Mouse (Mus musculus): ENCODE measurements around the gene Tbc1d17. TPM values are rescaled to one million over a fixed set of nuclear protein-coding genes. Genes with fewer than 3 reads are reported as not detected.

Tbc1d17 gene
- total and polyA plus RNA-seq, 2 experiments from 2014 or later = 115 to 378 TPM

- Histone ChIP-seq H3K4me1 (ENCODE audit: insufficient read depth) (peaks cover 21% of the 10 kb centered on the region), H3K9me3 (ENCODE audit: low read length) (no peaks in the 10 kb centered on the region), H3K9ac (peak within 1 kb of the TSS; percentile 92), H3K4me2 (ENCODE audit: low read depth) (peak within 1 kb of the TSS; percentile 58), H3K27ac (ENCODE audit: low read depth, low read length) (peak within 1 kb of the TSS; percentile 93), H3K4me3 (ENCODE audit: low read depth, low read length) (peak within 1 kb of the TSS; percentile 89), H3K36me3 (ENCODE audit: insufficient read depth) (0 out of 2 replicates have a peak, but pooled peaks cover 4% of the 10 kb centered on the region), H3K27me3 (ENCODE audit: insufficient read depth, low read length) (no peaks in the 10 kb centered on the region)
- no peak for TF ChIP-seq CTCF (IDR thresholded peaks at IDR 0.05; ENCODE audit: low read depth)
- peak; percentile 92 for ATAC-seq
- peak; percentile 100 for DNase-seq
- 2% methylated on average over 58 of the region's 62 CpGs for WGBS
Measured at GRCm38 (mm10) chr7:44815721-44816469, 33.0 kb downstream of the Tbc1d17 start, which contains the start of the genes Nup62 and Il4i1. Gene Nup62 (plus strand): TSS chr7:44816088. Gene Il4i1 (plus strand): TSS chr7:44816387.

- H3K4me1 ChIP-seq (ENCODE audit: insufficient read depth) = peaks cover 21% of the 10 kb centered on the region
- TF ChIP-seq CTCF (IDR thresholded peaks at IDR 0.05; ENCODE audit: low read depth) = no peak
- H3K4me2 ChIP-seq (ENCODE audit: low read depth) = peak overlapping the region; percentile 41
- WGBS = 22% methylated on average over 14 of the region's 14 CpGs
- H3K27me3 ChIP-seq (ENCODE audit: insufficient read depth, low read length) = no peaks in the 10 kb centered on the region
- ATAC-seq = no peak
- 0 out of 2 replicates have a peak, but pooled peaks cover 4% of the 10 kb centered on the region for H3K36me3 ChIP-seq (ENCODE audit: insufficient read depth)
- no peak for DNase-seq
- peak overlapping the region; percentile 89 for H3K4me3 ChIP-seq (ENCODE audit: low read depth, low read length)
- H3K9ac ChIP-seq = no peak overlapping the region
- peak overlapping the region; percentile 93 for H3K27ac ChIP-seq (ENCODE audit: low read depth, low read length)
- no peaks in the 10 kb centered on the region for H3K9me3 ChIP-seq (ENCODE audit: low read length)
Measured at GRCm38 (mm10) chr7:44814952-44815553, 33.8 kb downstream of the Tbc1d17 start.

GRCm38 (mm10) chr7:44814423-44814822 is 34.5 kb downstream of the Tbc1d17 start:
- H3K9ac ChIP-seq = no peak overlapping the region
- H3K27me3 ChIP-seq (ENCODE audit: insufficient read depth, low read length) = no peaks in the 10 kb centered on the region
- H3K4me2 ChIP-seq (ENCODE audit: low read depth) = no peak overlapping the region
- TF ChIP-seq CTCF (IDR thresholded peaks at IDR 0.05; ENCODE audit: low read depth) = no peak
- H3K4me1 ChIP-seq (ENCODE audit: insufficient read depth) = peaks cover 21% of the 10 kb centered on the region
- no peak overlapping the region for H3K4me3 ChIP-seq (ENCODE audit: low read depth, low read length)
- WGBS = 97% methylated on average over 4 of the region's 4 CpGs
- H3K36me3 ChIP-seq (ENCODE audit: insufficient read depth) = 0 out of 2 replicates have a peak, but pooled peaks cover 4% of the 10 kb centered on the region
- no peak overlapping the region for H3K27ac ChIP-seq (ENCODE audit: low read depth, low read length)
- no peaks in the 10 kb centered on the region for H3K9me3 ChIP-seq (ENCODE audit: low read length)
- DNase-seq (no peak), ATAC-seq (no peak)

GRCm38 (mm10) chr7:44813985-44814384 is 34.9 kb downstream of the Tbc1d17 start:
- no peak for ATAC-seq
- H3K9me3 ChIP-seq (ENCODE audit: low read length) = no peaks in the 10 kb centered on the region
- no peak for TF ChIP-seq CTCF (IDR thresholded peaks at IDR 0.05; ENCODE audit: low read depth)
- no peak overlapping the region for H3K27ac ChIP-seq (ENCODE audit: low read depth, low read length)
- 96% methylated on average over 3 of the region's 3 CpGs for WGBS
- H3K4me1 ChIP-seq (ENCODE audit: insufficient read depth) = peaks cover 21% of the 10 kb centered on the region
- H3K27me3 ChIP-seq (ENCODE audit: insufficient read depth, low read length) = no peaks in the 10 kb centered on the region
- no peak overlapping the region for H3K4me2 ChIP-seq (ENCODE audit: low read depth)
- no peak overlapping the region for H3K9ac ChIP-seq
- H3K36me3 ChIP-seq (ENCODE audit: insufficient read depth) = 0 out of 2 replicates have a peak, but pooled peaks cover 4% of the 10 kb centered on the region
- no peak for DNase-seq
- H3K4me3 ChIP-seq (ENCODE audit: low read depth, low read length) = no peak overlapping the region

- Histone ChIP-seq H3K9me3 (ENCODE audit: low read length) (no peaks in the 10 kb centered on the region), H3K27ac (ENCODE audit: low read depth, low read length) (no peak overlapping the region), H3K4me1 (ENCODE audit: insufficient read depth) (peaks cover 12% of the 10 kb centered on the region), H3K9ac (no peak overlapping the region), H3K27me3 (ENCODE audit: insufficient read depth, low read length) (no peaks in the 10 kb centered on the region), H3K36me3 (ENCODE audit: insufficient read depth) (0 out of 2 replicates have a peak, but pooled peaks cover 4% of the 10 kb centered on the region), H3K4me2 (ENCODE audit: low read depth) (no peak overlapping the region), H3K4me3 (ENCODE audit: low read depth, low read length) (no peak overlapping the region)
- no peak for TF ChIP-seq CTCF (IDR thresholded peaks at IDR 0.05; ENCODE audit: low read depth)
- ATAC-seq (no peak), DNase-seq (no peak)
- WGBS = 95% methylated on average over 20 of the region's 20 CpGs
Measured at GRCm38 (mm10) chr7:44812651-44813325, 36.1 kb downstream of the Tbc1d17 start.

GRCm38 (mm10) chr7:44810819-44811557 is 37.9 kb downstream of the Tbc1d17 start:
- Histone ChIP-seq H3K27me3 (ENCODE audit: insufficient read depth, low read length) (no peaks in the 10 kb centered on the region), H3K36me3 (ENCODE audit: insufficient read depth) (0 out of 2 replicates have a peak, but pooled peaks cover 4% of the 10 kb centered on the region), H3K9ac (no peak overlapping the region), H3K4me3 (ENCODE audit: low read depth, low read length) (no peak overlapping the region), H3K9me3 (ENCODE audit: low read length) (no peaks in the 10 kb centered on the region), H3K27ac (ENCODE audit: low read depth, low read length) (no peak overlapping the region), H3K4me2 (ENCODE audit: low read depth) (no peak overlapping the region), H3K4me1 (ENCODE audit: insufficient read depth) (0 out of 2 replicates have a peak, but pooled peaks cover 4% of the 10 kb centered on the region)
- DNase-seq = no peak
- ATAC-seq = no peak
- no peak for TF ChIP-seq CTCF (IDR thresholded peaks at IDR 0.05; ENCODE audit: low read depth)
- WGBS = 90% methylated on average over 7 of the region's 7 CpGs
